Mouse (Mus musculus) erythroblast, embryonic 14.5 days (primary cell): ENCODE data around the gene Tmem175.

ENCODE experiments used
- GATA1 ChIP-seq: IDR thresholded peaks from 2 replicates; pipeline ENCODE4 v1.6.1; 2012; ENCODE audit warnings: low read length, inconsistent platforms, mixed read lengths
- TAL1 ChIP-seq: IDR thresholded peaks from 3 replicates; pipeline ENCODE4 v1.6.1; 2012; ENCODE audit warnings: low read length, inconsistent platforms, mixed read lengths

DNA sequence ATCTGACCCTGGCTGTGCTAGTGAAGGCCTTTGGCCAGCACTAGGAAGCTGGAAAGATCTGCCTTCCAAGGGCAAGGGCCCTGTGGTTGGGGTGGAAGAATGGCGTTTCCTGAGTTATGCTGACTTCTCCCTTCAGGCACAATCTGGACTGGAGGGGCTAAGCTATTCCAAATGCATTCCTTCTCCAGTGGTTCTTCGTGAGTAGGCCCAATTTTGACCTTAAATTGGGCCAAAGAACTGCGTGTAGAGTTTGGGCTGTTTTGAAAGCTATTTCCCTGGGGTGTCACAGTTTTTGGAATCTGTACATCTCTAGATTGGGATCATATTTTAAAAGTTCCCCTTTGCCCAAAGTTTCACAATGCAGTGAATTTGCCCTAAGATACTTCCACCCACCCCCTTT is 67.0 kb downstream of the Tmem175 start:
- TF ChIP-seq GATA1 (no peak), TAL1 (no peak)
